Mouse (Mus musculus): ENCODE data around the gene Olfr1104. TPM values are rescaled to one million over a fixed set of nuclear protein-coding genes. Genes with fewer than 3 reads are reported as not detected.

Olfr1104 gene
- not detected for total RNA-seq (2021)

GRCm38 (mm10) chr2:87026980-87027379 lies at the start of gene Olfr1104:
Gene Olfr1104 (minus strand): TSS chr2:87027080.
- intact Hi-C loops (cut with DNase I): no loop called here

DNA sequence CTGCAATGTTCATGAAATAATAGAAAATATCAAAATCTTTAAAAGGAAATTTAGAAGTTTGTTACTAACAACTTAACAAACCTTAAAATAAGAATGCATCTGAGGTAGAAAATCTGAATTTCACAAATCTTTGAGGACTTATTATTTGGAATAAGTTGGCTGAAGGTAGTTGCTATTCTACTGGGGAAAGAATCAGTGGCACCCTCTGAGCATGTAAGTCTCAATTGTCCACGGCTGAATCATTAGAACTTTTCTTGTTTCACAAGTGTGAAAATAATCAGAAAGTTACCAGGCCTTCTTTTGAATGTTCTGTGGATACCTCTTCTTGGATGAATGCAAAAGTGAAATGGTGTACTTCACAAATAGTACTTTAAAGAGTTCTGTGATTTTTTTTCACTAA lies 48.8 kb upstream of the Olfr1104 start, which contains the start of gene Olfr1107:
TSS of gene Olfr1107 (minus strand) at position 101 of the 400 bp plus-strand sequence.
- DNase-seq: no peak
- intact Hi-C loops (cut with DNase I): no loop called here

More at GRCm38 (mm10) chr2:87026980-87027379, at the start of gene Olfr1104:
- no peak for DNase-seq

DNA sequence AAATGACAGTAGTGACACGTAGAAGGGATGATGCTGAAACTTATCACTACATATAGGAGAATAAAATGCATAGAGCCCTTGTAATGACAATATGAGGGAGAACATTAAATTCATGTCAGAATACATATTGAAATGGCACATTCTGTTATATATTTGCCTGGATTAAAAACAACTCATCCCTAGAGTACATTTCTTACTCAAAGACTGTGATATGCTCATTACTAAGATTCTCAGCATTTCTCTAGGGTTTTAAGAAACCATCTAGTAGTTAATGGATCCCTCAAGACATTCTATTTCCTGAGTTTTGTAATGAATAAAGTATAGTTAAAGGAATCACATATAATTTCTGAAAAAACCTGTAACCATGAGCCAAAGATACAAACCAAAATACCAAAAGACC lies 25.3 kb upstream of the Olfr1104 start, which contains the start of gene Olfr1106:
TSS of gene Olfr1106 (minus strand) at position 101 of the 400 bp plus-strand sequence.
- intact Hi-C loops (cut with DNase I): no loop called here
- DNase-seq: no peak

- DNase-seq: no peak
- intact Hi-C loops (cut with DNase I): no loop called here
Observed at GRCm38 (mm10) chr2:87036431-87036830, 9.6 kb upstream of the Olfr1104 start, which contains the start of gene Olfr1105. Gene Olfr1105 (minus strand): TSS chr2:87036531.

- no peak for DNase-seq
- intact Hi-C loops (cut with DNase I): no loop called here
Observed at GRCm38 (mm10) chr2:86998098-86998497, 28.8 kb downstream of the Olfr1104 start, which contains the start of gene Olfr1102. Gene Olfr1102 (plus strand): TSS chr2:86998398.

DNA sequence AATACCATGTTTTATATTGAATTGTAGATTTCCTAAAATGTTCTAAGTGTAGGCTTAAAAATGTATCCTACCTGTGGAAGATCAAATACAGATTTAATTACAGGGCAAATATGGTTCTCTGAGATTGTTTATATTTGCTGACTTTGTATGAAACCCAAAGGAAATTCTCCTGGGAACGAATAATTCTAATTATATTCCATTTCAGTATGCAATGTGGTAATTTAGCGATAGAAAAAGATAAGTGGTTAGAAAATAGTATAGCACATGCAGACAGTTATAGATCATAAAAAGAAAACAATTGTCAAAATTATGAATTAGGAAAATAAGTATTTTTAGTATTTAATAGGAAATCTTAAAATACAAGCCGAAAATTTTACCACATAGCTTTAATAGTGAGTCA lies 35.8 kb downstream of the Olfr1104 start, which contains the start of gene Olfr1101:
TSS of gene Olfr1101 (minus strand) at position 101 of the 400 bp plus-strand sequence.
- intact Hi-C loops (cut with DNase I): no loop called here
- no peak for DNase-seq

DNA sequence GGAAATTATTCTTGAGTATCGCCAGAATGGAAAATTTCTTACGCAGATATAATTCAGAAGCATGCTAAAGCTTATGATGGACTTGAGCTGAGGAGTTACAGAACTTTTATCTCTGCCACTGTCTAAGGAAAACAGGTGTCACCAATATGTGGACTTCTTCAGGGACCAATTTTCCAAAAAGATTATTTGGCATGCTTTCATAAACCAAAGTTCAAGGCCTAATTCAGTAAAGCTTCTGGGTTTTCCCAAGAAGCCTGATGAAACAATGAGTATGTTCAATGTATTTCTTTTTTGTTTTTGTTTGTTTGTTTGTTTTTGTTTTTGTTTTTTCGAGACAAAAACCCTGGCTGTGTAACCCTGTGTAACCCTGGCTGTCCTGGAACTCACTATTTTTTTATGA lies 47.0 kb downstream of the Olfr1104 start, which contains the start of gene Olfr1100:
TSS of gene Olfr1100 (minus strand) at position 101 of the 400 bp plus-strand sequence.
- intact Hi-C loops (cut with DNase I): no loop called here
- no peak for DNase-seq

Other genes with a start within 250 kb of the Olfr1104 start
- not detected for gene Olfr1093, start 244.6 kb downstream of the Olfr1104 start, total RNA-seq (2021)
- gene Olfr141, start 217.1 kb downstream of the Olfr1104 start, total RNA-seq (2021): not detected
- gene Olfr1094, start 202.4 kb downstream of the Olfr1104 start, total RNA-seq (2021): not detected
- not detected for gene Olfr1095, start 175.4 kb downstream of the Olfr1104 start, total RNA-seq (2021)
- gene Gm13723, start 152.3 kb downstream of the Olfr1104 start, total RNA-seq (2021): not detected
- not detected for gene Olfr1097, start 134.9 kb downstream of the Olfr1104 start, total RNA-seq (2021)
- gene Olfr1098, start 102.5 kb downstream of the Olfr1104 start, total RNA-seq (2021): not detected
- not detected for gene Olfr1099, start 66.4 kb downstream of the Olfr1104 start, total RNA-seq (2021)
- not detected for gene Olfr1100, start 47.1 kb downstream of the Olfr1104 start, total RNA-seq (2021)
- gene Olfr1101, start 35.9 kb downstream of the Olfr1104 start, total RNA-seq (2021): not detected
- gene Olfr1102, start 28.7 kb downstream of the Olfr1104 start, total RNA-seq (2021): not detected
- not detected for gene Olfr1105, start 9.5 kb upstream of the Olfr1104 start, total RNA-seq (2021)
- not detected for gene Olfr1106, start 25.2 kb upstream of the Olfr1104 start, total RNA-seq (2021)
- not detected for gene Olfr1107, start 48.7 kb upstream of the Olfr1104 start, total RNA-seq (2021)
- not detected for gene Olfr1109, start 68.9 kb upstream of the Olfr1104 start, total RNA-seq (2021)
- gene Olfr259, start 87.5 kb upstream of the Olfr1104 start, total RNA-seq (2021): not detected
- gene Olfr1110, start 113.2 kb upstream of the Olfr1104 start, total RNA-seq (2021): not detected
- not detected for gene Olfr1111, start 125.5 kb upstream of the Olfr1104 start, total RNA-seq (2021)
- not detected for gene Olfr1112, start 160.7 kb upstream of the Olfr1104 start, total RNA-seq (2021)
- gene Olfr1113, start 181.9 kb upstream of the Olfr1104 start, total RNA-seq (2021): not detected
- not detected for gene Olfr1115, start 220.9 kb upstream of the Olfr1104 start, total RNA-seq (2021)
- gene Olfr1116, start 240.5 kb upstream of the Olfr1104 start, total RNA-seq (2021): not detected